ENCODE assay signal across 7 mouse cellular contexts in the genomic region with DNA sequence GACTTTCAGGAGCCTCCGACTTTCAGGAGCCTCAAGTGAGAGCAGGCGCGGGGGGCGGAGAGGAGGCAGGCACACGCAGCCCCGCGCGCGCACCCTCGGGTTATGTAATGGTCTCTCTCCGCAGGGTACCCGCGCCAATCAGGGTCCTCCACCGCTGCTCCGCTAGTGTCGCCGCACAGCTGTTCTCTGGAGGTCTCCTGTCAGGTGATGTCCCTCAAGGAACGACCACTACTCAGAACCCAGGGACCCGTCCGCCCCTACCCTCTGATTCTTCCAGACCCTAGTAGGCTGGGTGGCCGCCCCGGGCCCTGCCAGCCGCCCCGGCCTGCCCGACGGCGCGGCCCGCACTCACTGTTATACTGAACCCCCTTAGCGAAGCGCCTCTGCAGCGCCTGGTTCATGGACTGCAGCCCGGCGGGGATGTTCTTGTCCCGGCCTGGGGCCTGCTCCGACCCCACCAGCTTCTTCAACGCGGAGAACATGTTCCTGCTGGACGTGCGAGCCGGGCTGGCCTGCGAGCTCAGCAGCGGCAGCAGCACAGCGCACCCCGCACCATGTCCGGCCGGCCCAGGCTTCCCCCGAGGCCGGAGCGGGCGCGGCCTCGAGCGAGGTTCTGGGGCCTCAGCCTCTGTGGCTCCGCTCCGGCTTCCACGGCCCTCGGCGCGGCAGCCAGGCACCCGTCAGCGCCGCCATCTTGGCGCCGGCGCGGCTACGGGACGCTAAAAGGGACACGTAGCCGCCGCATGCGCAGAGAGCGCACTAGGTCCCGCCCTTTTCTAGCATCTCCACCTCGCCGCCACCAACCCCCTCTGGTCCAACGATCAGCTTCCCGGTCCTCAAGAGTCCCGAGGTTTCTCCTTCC. TPM values are rescaled to one million over a fixed set of nuclear protein-coding genes. Genes with fewer than 3 reads are reported as not detected.
A peak's percentile ranks its signal among the peaks of the same experiment; 100 is the strongest.
DNase-seq lines count a peak whose midpoint lies in the region; ATAC-seq lines count a peak whose summit lies in the region.

A gene (minus strand): TSS at position 761 of the 862 bp plus-strand sequence.

- ATAC-seq in embryonic facial prominence, embryonic 11.5 days (replicated peaks; ENCODE audit: insufficient number of reproducible peaks, low FRiP score, low TSS enrichment, low read depth): peak; percentile 83
- peak; percentile 84 for ATAC-seq in limb, embryonic 11.5 days (ENCODE audit: insufficient number of reproducible peaks, low FRiP score, low TSS enrichment, low read depth)
- peak; percentile 91 for ATAC-seq in midbrain, embryonic 14.5 days (ENCODE audit: low FRiP score, low TSS enrichment)

- peak within 1 kb of the TSS; percentile 62 for H3K4me2 ChIP-seq in embryonic facial prominence, embryonic 11.5 days (ENCODE audit: low read depth, low read length)
- H3K4me2 ChIP-seq in limb, embryonic 11.5 days (ENCODE audit: low read depth, severe bottlenecking): peak within 1 kb of the TSS; percentile 53
- peak within 1 kb of the TSS; percentile 74 for H3K4me2 ChIP-seq in midbrain, embryonic 14.5 days (ENCODE audit: low read length)

- H3K27ac ChIP-seq in embryonic facial prominence, embryonic 11.5 days (replicated peaks; ENCODE audit: low read depth, low read length): peak within 1 kb of the TSS; percentile 88
- H3K27ac ChIP-seq in limb, embryonic 11.5 days (replicated peaks; ENCODE audit: low read depth, low read length): peak within 1 kb of the TSS; percentile 93
- peak within 1 kb of the TSS; percentile 91 for H3K27ac ChIP-seq in midbrain, embryonic 14.5 days (replicated peaks; ENCODE audit: low read depth, low read length)

- WGBS in embryonic facial prominence, embryonic 11.5 days: under 1% methylated on average over 76 of the region's 80 CpGs
- WGBS in limb, embryonic 11.5 days: under 1% methylated on average over 80 of the region's 80 CpGs
- 1% methylated on average over 80 of the region's 80 CpGs for WGBS in midbrain, embryonic 14.5 days

- DNase-seq in adrenal gland, postnatal 14 days: peak; percentile 93
- peak; percentile 94 for DNase-seq in embryonic facial prominence, embryonic 11.5 days (ENCODE audit: low spot score)
- peak; percentile 99 for DNase-seq in heart, adult 11 months
- peak; percentile 92 for DNase-seq in kidney, adult 18-20 months
- DNase-seq in limb, embryonic 11.5 days (ENCODE audit: low spot score): peak; percentile 88
- DNase-seq in midbrain, embryonic 14.5 days: peak; percentile 97
- DNase-seq in spleen, adult 18-20 months: peak; percentile 75 to 86

- no peaks in the 10 kb centered on the region for H3K36me3 ChIP-seq in embryonic facial prominence, embryonic 11.5 days (replicated peaks; ENCODE audit: control insufficient read depth, insufficient read depth, low read depth, low read length)
- no peaks in the 10 kb centered on the region; the same call in 1 of the 2 replicates for H3K36me3 ChIP-seq in limb, embryonic 11.5 days (ENCODE audit: control insufficient read depth, insufficient read depth, low read length)
- H3K36me3 ChIP-seq in midbrain, embryonic 14.5 days (ENCODE audit: control insufficient read depth, insufficient read depth, low read length): no peaks in the 10 kb centered on the region

- H3K4me1 ChIP-seq in embryonic facial prominence, embryonic 11.5 days (ENCODE audit: control insufficient read depth, insufficient read depth, low read length): peaks cover 2% of the 10 kb centered on the region; the same call in 1 of the 2 replicates
- peaks cover 3% of the 10 kb centered on the region for H3K4me1 ChIP-seq in limb, embryonic 11.5 days (ENCODE audit: control insufficient read depth, insufficient read depth, low read length)
- H3K4me1 ChIP-seq in midbrain, embryonic 14.5 days (ENCODE audit: control insufficient read depth, insufficient read depth, low read length): peaks cover 15% of the 10 kb centered on the region

- peak within 1 kb of the TSS; percentile 94 for H3K4me3 ChIP-seq in embryonic facial prominence, embryonic 11.5 days (ENCODE audit: low read depth, low read length)
- H3K4me3 ChIP-seq in limb, embryonic 11.5 days (ENCODE audit: low read depth, low read length): peak within 1 kb of the TSS; percentile 99
- peak within 1 kb of the TSS; percentile 99 for H3K4me3 ChIP-seq in midbrain, embryonic 14.5 days (replicated peaks; ENCODE audit: low read depth, low read length)

- no peaks in the 10 kb centered on the region for H3K27me3 ChIP-seq in embryonic facial prominence, embryonic 11.5 days (ENCODE audit: control insufficient read depth, insufficient read depth, low read length)
- peaks cover 6% of the 10 kb centered on the region; the same call in 1 of the 2 replicates for H3K27me3 ChIP-seq in limb, embryonic 11.5 days (ENCODE audit: control insufficient read depth, insufficient read depth, low read length)
- H3K27me3 ChIP-seq in midbrain, embryonic 14.5 days (ENCODE audit: control insufficient read depth, insufficient read depth, low read length): no peaks in the 10 kb centered on the region

- peak within 1 kb of the TSS; percentile 96 for H3K9ac ChIP-seq in embryonic facial prominence, embryonic 11.5 days (replicated peaks; ENCODE audit: low read length)
- H3K9ac ChIP-seq in limb, embryonic 11.5 days (ENCODE audit: low read length): peak within 1 kb of the TSS; percentile 98
- peak within 1 kb of the TSS; percentile 97 for H3K9ac ChIP-seq in midbrain, embryonic 14.5 days (replicated peaks; ENCODE audit: low read length)

- no peaks in the 10 kb centered on the region for H3K9me3 ChIP-seq in embryonic facial prominence, embryonic 11.5 days (replicated peaks; ENCODE audit: control insufficient read depth, low read length)
- H3K9me3 ChIP-seq in limb, embryonic 11.5 days (ENCODE audit: control insufficient read depth, low read length): no peaks in the 10 kb centered on the region
- H3K9me3 ChIP-seq in midbrain, embryonic 14.5 days (ENCODE audit: control insufficient read depth, low read length): no peaks in the 10 kb centered on the region

RNA-seq across cellular contexts. Expression of the gene that starts here (rescaled TPM):
- total RNA-seq in adrenal gland, postnatal 14 days (2021): 72.7 and 87.8 TPM in 2 replicates
- polyA plus RNA-seq in embryonic facial prominence, embryonic 11.5 days (2014; fragmentation: Nextera tagmentation; extraction: Ambion mirVana): 44.3 and 46.0 TPM in 2 replicates
- polyA plus RNA-seq in limb, embryonic 11.5 days (2014; fragmentation: Nextera tagmentation; extraction: Ambion mirVana): 59.3 and 65.6 TPM in 2 replicates
- 60.9 and 62.6 TPM in 2 replicates for polyA plus RNA-seq in midbrain, embryonic 14.5 days (2014; fragmentation: Nextera tagmentation; extraction: Ambion mirVana)

Comparison
In these comparisons a context has a peak if more than half of its experiments do, and no peak if none do; other contexts are left out.
1. Peak in every context shown above with its lines: DNase-seq, ATAC-seq, H3K4me3 ChIP-seq and H3K27ac ChIP-seq.